Mouse (Mus musculus) urinary bladder, postnatal 36 days (tissue): ENCODE data around the gene Nlrp4b.
"Not testable (repeated sequence)": the region's sequence is repeated elsewhere in the genome, so short reads cannot be mapped to it uniquely, and the experiment has no call there.

Source experiments
- DNase-seq, 2 experiments: peaks; one replicate each; pipeline ENCODE4 v3.0.0; 2022; ENCODE audit warnings: low spot score in 2 of 2, mixed read lengths in 1 of 2

Nlrp4b gene

DNA sequence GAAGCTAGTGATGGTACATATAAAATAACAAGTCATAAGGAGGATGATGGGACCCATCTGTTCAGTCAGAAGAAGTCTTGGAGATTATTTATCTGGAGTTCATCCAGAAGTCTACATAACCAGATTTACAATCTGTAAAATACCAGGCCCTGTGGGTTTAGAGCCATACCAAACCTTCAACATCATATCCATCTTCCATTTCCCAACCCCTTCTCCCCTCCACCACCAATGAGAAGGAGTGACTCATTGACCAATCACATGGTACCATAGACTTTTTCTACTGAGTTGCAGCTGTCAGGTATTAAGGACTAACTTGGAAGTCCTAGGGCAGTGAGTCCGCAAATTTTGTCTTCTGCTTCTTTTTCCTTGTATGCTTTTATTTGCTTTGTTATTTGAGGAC is at the start of gene Nlrp4b:
Gene Nlrp4b (plus strand): TSS at position 301 of the 400 bp plus-strand sequence.
- no peak for DNase-seq

DNA sequence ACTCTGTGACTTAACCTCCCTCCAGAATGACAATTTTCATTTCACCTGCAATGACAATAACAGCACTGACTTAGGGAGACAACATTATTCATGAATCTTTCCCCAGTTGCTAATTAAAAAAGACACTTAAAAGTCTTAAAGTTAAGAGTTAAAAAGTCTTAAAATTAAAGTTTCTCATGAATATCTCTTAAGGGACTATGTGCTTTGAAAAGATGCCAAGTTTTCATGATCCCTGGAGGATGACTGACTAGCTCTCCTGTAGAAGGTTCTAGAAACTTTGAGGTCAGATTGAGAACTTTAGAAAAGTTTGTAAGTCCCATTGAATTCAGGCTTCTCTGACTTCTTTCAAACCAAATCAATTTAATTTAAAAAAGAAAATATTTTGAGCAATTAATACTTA is 66.7 kb downstream of the Nlrp4b start, which contains the start of gene Vmn1r71:
Gene Vmn1r71 (minus strand): TSS at position 101 of the 400 bp plus-strand sequence.
- no peak for DNase-seq

DNA sequence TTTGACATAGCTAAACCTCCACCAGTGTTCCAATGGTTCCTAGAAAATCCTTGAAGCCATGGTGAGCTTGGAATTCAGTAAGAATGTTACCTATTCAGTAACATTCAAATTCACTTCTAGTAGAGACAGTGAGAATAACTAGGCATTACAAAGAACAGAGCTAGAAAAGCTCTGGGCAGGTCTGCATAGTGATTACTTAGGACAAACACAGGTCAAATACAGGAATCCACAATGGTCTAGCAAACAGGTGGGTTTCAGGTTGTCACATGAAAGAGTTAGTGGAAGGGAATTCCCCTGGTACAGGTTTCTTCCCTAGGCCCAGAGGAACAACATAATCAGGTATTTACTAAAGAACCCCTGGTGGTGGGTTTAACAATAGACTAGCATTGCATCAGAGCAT is 70.0 kb downstream of the Nlrp4b start:
- not testable (repeated sequence) for DNase-seq
